9 mouse cellular contexts compared by ENCODE assay signal in genomic region chr5:140510012-140511000, GRCm38 (mm10). TPM values are rescaled to one million over a fixed set of nuclear protein-coding genes. Genes with fewer than 3 reads are reported as not detected.
DNase-seq lines count a peak whose midpoint lies in the region; ATAC-seq lines count a peak whose summit lies in the region.
"Had no signal": no experiment of that assay in that cellular context is flagged by ENCODE, and none has a peak within 500 bp of the region (broad histone marks: within the 10 kb centered on the region; RNA-seq: fewer than 3 reads in every experiment).

No protein-coding gene starts in this region.

- DNase-seq in heart, postnatal 4 days, result no peak
- peak; percentile 38 for DNase-seq in thymus, postnatal 14 days
- DNase-seq in thymus, adult 18-20 months, result no peak
- DNase-seq in limb, embryonic 11.5 days (ENCODE audit: low spot score), result no peak
- no peak for DNase-seq in adrenal gland, postnatal 36 days
- no peak for DNase-seq in adrenal gland, adult (ENCODE audit: inconsistent age in 2 of 2, low spot score in 1 of 2)
- no peak for DNase-seq in right cerebral cortex, postnatal 25 days

- peak overlapping the region; percentile 16; the same call in 1 of the 2 replicates for H3K4me2 ChIP-seq in heart, embryonic 12.5 days
- no peak overlapping the region for H3K4me2 ChIP-seq in limb, embryonic 11.5 days (ENCODE audit: low read depth, severe bottlenecking)

- H3K9me3 ChIP-seq in heart, embryonic 12.5 days (replicated peaks), result no peaks in the 10 kb centered on the region
- no peaks in the 10 kb centered on the region for H3K9me3 ChIP-seq in limb, embryonic 11.5 days (ENCODE audit: control insufficient read depth, low read length)

- H3K27me3 ChIP-seq in heart, embryonic 12.5 days (replicated peaks), result no peaks in the 10 kb centered on the region
- H3K27me3 ChIP-seq in limb, embryonic 11.5 days (ENCODE audit: control insufficient read depth, insufficient read depth, low read length), result no peaks in the 10 kb centered on the region

- ATAC-seq in heart, embryonic 12.5 days (ENCODE audit: insufficient number of reproducible peaks, low FRiP score), result no peak
- ATAC-seq in limb, embryonic 11.5 days (ENCODE audit: insufficient number of reproducible peaks, low FRiP score, low TSS enrichment, low read depth), result no peak

- no peaks in the 10 kb centered on the region for H3K36me3 ChIP-seq in heart, embryonic 12.5 days
- H3K36me3 ChIP-seq in limb, embryonic 11.5 days (ENCODE audit: control insufficient read depth, insufficient read depth, low read length), result no peaks in the 10 kb centered on the region

- no peak overlapping the region for H3K4me3 ChIP-seq in heart, embryonic 12.5 days
- no peak overlapping the region for H3K4me3 ChIP-seq in limb, embryonic 11.5 days (ENCODE audit: low read depth, low read length)

- H3K4me1 ChIP-seq in heart, embryonic 12.5 days (replicated peaks), result peaks cover 53% of the 10 kb centered on the region
- H3K4me1 ChIP-seq in limb, embryonic 11.5 days (ENCODE audit: control insufficient read depth, insufficient read depth, low read length), result peaks cover 28% of the 10 kb centered on the region

- no peak overlapping the region for H3K27ac ChIP-seq in heart, embryonic 12.5 days (ENCODE audit: poor library complexity, severe bottlenecking)
- no peak overlapping the region for H3K27ac ChIP-seq in limb, embryonic 11.5 days (replicated peaks; ENCODE audit: low read depth, low read length)

- 66% methylated on average over 27 of the region's 27 CpGs for WGBS in heart, embryonic 12.5 days
- 58% methylated on average over 27 of the region's 27 CpGs for WGBS in limb, embryonic 11.5 days

- no peak overlapping the region for H3K9ac ChIP-seq in heart, embryonic 12.5 days
- H3K9ac ChIP-seq in limb, embryonic 11.5 days (ENCODE audit: low read length), result peak overlapping the region; percentile 17; the same call in 1 of the 2 replicates

RNA-seq across cellular contexts. Expression of gene Chst12, which starts 5.0 kb away (rescaled TPM):
- 22.5 TPM in 2 replicates for polyA plus RNA-seq in heart, embryonic 12.5 days (2016; fragmentation: Nextera tagmentation; extraction: Ambion mirVana)
- 1 to 10 TPM; 6.3 to 7.0 TPM for total RNA-seq in heart, postnatal 4 days (2021)
- polyA plus RNA-seq in limb, embryonic 11.5 days (2014; fragmentation: Nextera tagmentation; extraction: Ambion mirVana), result 11.9 and 16.6 TPM in 2 replicates
- 10 to 100 TPM in 1 of 2 experiments, 1 to 10 TPM in 1; 6.9 to 10.1 TPM for total RNA-seq in adrenal gland, postnatal 36 days (2021)

RNA-seq across cellular contexts. Expression of gene Grifin, which starts 54.6 kb away (rescaled TPM):
- polyA plus RNA-seq in heart, embryonic 12.5 days (2016; fragmentation: Nextera tagmentation; extraction: Ambion mirVana), result 0.31 TPM in 1 of 2 replicates, not detected in the other
- not detected for total RNA-seq in heart, postnatal 4 days (2021)
- polyA plus RNA-seq in limb, embryonic 11.5 days (2014; fragmentation: Nextera tagmentation; extraction: Ambion mirVana), result not detected in 2 replicates
- total RNA-seq in adrenal gland, postnatal 36 days (2021), result not detected
- total RNA-seq: megakaryocyte-erythroid progenitor cell, adult 5-6 weeks had no signal
